Mouse (Mus musculus): ENCODE measurements around the gene Khnyn.

GRCm38 (mm10) chr14:55863773-55864172 lies 21.0 kb upstream of the Khnyn start:
- TF ChIP-seq CTCF (IDR thresholded peaks at IDR 0.05; ENCODE audit: borderline replicate concordance, control insufficient read depth, extremely low read depth, insufficient read depth, low read length, poor library complexity) = peak; percentile 91; the same call in 1 of the 2 replicates
- no peak for TF ChIP-seq POLR2A (IDR thresholded peaks at IDR 0.05; ENCODE audit: control insufficient read depth, extremely low read depth, insufficient read depth, low read length, poor library complexity)
